Mouse (Mus musculus): ENCODE measurements at regions not wholly inside any gene's neighbourhood (a gene's known extent, or its start where the extent isn't known, plus 50 kb on each side); places are given as distances from the start of the nearest gene placed in this dataset.

DNA sequence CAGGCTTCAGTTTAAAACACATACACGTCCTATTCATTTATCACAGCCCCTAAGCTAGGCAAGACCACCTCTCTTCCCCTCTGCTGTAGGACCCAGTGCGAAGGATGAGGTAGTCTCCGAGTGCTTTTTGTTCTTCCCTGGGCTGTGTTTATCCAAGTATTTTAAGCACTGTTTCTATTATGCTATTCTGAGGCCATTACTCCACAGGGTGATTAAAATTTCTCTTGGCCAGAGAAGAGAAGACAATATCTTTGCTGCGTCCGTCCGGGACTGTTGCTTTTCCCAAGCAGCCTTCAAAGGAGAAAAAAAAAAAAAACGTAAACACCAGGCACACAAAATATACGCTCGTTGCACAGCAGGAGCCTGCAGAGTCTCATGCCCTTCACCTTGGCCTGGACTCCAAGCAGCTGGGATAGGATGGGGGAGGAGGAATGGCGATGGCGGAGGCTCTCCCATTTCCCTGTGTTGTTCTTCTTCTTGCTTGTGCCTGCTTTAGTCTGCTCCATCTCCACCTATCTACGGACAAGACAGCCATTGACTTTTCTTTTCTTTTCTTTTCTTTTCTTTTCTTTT is 83.1 kb upstream of the Tbx3 start:
- DNase-seq: no peak

DNA sequence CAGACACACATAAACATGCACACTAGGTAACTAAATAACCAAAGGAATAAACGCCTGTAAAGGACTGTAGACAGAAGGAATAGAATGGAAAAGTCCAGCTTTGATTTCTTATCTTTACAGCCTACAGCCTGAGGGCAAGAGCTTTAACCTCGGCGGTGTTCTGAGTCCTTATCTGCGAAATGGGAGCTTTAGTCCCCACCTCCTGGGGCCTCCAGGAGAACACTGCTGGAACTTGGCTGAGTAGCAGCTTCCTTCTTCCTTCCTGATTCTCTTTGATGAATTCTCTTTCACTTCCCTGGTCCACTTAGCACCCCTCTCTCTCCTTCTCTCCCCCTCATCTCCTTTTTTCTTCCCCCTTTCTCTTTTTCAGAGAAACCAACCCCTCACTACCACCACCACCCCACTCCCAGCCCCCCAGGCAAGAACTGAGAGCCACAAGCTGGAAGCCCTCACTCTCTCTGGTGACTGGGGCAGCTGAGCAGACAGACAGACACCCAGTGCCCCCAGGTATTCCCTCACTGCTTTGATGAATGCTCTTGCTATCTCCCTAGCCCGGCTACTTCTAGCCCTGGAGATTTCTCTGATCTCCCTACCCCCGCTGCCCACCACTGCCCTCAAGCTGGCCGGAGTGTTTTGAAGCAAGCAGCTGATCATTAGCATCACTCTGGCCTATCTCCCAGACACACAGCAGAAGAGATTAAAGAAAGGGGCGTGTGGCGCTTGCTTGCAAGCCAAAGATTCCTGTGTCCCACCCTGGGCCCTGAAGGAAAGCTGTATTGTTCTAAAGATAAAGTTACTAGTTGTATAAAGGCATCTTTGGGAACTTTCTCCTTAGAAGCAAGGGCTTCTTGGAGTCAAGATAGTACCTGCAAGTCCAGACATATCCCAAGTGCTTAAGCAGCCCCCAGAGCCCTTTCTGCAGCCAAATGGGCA is 81.9 kb upstream of the Tbx3 start:
- DNase-seq: no peak

DNA sequence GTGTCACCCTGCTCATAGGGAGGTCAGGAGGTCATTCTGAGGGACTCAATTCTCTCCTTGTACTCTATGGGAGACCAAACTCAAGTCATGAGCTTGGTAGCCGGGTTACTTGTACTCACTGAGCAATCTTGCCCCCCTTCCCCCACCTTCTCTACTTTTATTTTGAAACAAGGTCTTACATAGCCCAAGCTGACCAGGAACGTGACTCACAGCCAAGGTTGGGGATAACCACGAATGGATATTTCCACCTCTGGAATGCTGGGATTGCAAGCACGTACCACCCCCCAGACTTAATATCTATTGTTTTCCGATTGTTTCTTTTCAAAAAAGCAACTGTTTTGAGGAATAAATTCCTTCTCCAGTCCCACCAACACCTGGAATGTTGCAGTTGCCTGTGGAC is 79.2 kb upstream of the Tbx3 start:
- no peak for DNase-seq

DNA sequence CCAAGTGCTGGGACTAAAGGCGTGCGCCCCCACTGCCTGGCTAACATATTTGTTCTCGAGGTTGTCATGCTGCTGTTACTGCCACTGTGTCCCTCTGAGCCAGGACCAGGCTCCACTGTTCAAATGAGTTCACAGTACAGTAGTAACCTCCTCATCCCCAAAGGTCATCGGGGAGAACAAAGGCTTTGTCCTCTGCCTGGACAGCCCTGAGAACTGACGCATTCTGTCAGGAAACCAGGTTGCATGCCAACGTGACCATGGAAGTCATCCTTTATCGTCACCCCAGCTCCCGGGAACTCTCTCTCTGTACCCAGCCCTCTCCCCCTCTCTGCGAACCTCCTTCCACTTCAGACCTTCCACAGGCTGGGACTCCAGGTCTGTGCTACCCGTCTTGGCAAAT is 77.6 kb upstream of the Tbx3 start:
- no peak for DNase-seq

DNA sequence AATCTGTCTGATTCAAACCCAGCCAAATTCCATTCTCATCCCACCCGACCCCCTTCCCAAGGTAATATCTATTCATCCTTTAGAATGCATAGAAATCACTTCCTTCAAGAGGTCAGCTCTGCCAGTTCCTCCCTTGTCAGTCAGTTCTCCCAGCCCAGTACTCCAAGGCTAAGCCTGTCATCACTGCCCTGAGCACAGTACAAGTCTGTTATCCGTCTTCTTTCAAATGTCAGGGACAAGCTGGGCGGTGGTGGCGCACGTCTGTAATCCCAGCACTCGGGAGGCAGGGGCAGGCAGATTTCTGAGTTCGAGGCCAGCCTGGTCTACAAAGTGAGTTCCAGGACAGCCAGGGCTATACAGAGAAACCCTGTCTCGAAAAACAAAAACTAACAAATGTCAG is 75.9 kb upstream of the Tbx3 start:
- no peak for DNase-seq

DNA sequence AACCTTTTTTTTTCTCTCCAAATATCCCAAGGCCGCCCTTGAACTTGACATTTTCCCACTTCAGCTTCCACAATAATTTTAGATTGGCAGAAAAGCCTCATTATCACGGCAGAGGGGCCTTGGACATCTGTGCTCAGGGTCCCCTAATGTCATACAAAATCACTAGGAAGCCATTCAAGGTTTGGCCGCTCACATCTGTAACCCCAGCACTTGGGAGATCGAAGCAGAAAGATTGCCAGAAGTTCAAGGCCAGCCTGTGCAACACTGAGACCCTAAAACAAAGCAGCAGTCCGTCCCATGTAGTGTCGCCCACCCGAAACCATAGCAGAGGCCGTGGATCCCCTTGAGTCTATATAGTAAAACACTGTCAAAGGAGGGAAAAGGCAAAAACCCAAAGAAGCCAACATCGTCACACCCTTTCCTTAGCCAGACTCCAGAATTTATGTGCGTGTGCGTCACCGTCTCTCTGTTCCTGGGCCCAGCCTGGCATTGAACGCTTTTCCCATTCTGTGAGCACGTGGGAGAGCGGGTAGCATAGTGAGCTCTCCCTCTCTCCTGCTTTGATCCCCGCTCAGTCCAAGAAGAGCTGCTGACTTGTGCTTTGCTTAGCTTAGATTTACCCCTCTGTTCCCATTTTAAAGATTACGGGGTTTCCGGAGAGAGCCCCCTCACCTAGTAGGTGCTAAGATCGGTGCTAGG is 74.0 kb upstream of the Tbx3 start:
- no peak for DNase-seq

DNA sequence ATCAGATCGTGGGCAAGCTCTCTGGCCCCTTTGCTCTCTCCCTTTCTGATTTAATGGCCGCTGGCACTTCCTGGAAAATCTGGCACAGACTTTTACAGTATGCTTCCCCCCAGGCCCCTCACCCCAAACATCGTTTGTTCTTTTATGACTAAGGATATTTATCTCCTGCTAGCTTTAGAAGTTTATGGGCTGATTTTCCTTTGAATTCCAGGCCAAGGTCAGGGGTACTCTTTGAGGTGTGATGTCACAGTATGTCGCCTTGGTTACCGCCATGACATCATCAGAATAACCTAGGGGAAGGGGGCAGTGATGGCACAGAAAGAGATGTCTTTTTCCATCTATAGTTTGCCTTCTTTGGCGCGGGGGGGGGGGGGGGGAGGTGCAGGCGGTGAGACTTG is 73.5 kb upstream of the Tbx3 start:
- no peak for DNase-seq

DNA sequence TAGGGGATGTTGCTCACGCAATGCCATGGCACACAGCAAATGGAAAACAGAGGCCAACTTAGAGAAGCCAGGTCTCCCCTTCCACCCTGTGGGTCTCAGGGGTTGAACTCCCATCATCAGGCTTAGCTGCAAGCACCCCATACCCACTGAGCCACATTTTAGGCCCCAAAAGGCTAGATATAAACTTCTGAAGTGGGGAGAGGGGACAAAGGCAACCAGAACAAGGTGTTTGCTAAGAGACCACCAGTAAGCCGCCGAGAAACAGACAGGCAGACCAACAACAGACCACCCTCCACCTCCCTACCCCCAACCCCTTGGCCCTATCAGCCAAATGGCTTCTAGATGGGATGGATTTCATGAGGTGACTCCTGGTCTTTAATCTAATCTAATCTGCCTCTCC is 72.9 kb upstream of the Tbx3 start:
- DNase-seq: no peak

DNA sequence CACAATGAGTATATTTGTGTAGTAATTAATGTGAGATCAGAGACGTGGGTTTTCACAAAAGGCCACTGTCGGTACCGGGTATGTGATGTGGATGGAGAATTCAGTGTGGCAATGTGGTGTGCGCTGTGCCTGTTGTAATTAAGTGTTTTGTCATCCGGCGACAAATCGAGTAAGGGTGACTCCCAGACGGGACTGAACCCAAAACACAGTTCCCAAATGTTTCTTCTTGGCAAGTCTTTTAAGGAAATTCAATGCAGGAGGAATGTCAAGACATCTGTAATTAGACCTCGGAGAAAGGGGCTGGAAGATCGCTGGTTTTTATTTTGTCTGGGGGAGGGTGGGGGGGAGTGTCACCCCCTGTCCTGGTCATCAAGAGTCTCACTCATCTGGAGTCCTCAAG is 72.3 kb upstream of the Tbx3 start:
- no peak for DNase-seq

DNA sequence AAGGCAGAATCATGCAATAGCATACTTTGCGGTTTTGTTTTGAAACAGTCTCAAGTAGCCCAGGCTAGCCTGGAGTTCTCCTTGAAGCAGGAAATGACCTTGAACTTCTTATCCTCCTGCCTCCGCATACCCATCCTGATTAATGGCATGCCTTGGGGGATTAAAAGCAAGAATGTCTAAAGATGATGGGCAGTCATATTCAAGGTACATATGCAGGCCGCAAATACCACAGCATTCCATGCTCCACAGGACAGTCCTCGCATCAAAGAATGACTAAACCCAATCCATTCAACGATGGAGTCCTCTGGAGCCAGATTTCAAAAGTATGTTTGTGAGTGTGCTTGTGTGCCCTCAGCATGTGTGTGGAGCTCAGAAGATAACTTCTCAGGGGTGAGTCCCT is 69.1 kb upstream of the Tbx3 start:
- no peak for DNase-seq

DNA sequence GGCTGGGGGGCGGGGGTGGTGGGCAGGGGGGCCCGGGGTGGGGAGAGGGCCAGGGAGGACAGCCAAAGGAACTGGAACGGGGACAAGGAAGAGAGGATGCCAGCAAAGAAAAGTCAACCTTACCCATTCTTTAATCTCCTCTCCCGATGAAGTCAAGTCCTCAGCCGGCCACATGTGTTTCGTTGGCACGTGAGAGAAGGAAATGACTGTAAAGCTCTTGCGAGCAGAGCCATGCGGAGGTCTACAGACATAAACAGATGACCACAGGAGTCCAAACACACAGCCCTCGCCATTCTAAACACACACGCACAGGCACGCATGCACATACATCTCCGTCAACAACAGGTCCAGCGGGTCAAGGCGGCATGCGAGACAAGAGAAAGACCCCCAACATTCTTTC is 68.5 kb upstream of the Tbx3 start:
- no peak for DNase-seq

DNA sequence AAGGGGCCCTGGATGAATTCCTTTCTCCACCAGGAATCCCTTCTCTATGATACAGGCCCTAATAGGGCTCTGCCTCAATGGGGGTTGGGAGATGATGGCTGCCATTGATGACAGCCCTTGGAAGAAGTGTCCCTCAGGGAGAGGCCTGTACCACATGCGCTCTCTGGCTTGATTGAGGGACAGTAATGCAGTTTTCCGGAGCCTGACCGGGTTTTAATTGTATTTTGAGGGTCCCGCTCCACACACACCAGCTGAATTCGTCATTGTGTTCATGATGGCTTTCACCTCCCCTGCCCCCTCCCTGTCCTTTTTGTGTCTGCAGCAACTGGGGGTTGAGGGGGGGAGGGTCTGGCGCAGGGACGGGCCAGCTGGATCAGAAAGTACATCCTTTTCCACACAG is 65.0 kb upstream of the Tbx3 start:
- no peak for DNase-seq

DNA sequence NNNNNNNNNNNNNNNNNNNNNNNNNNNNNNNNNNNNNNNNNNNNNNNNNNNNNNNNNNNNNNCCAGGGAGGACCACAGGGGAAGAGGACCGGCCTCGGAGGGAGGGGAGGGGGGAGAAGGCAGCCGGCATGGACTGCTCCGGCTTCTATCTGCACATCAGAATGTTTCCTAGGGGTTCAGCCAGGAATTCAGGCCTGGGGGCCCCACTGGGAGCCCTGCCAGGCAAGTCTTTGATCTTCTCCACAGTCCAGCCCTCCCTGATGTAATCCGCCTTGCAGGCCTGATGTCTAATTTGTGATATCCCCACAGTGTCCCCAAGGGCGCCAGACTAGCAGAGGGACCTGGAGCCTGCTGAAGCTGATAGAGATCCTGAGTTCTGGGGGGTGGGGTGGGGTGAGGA is 57.1 kb upstream of the Tbx3 start:
- peak; percentile 19 to 32 for DNase-seq

DNA sequence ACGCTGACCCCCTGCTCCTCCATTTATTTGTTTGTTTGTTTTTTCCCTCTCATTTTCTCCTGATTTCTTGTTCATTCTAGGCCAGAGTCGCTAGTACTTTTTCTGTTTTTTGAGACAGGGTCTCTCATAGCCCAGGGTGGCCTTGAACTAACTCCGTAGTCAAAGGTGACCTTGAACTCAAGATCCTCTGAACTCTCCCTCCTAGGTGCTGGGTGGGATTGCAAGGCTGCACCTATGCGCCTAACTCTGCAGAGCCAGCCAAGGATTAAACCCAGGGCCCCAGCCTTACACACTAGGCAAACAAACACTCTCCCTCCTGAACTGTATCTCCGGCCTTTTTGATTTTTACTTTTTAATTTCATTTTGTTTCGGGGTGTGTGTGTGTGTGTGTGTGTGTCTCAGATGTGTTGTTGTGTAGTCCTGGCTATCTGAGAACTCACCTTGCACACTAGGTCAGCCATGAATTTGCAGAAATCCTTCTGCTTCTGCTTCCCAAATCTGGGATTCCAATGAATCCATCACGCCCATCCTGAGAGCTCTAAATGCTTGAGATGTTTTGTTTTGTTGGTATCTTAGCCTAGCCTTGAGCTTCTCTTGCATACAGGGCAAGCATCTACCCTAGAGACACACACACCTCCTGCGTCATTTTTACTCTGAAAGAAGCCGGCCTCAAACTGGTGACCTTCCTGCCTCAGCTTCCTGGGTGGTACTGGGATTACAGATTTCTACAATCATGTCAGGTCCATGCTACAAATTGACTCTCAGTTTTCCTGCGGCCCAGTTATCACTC is 56.3 kb upstream of the Tbx3 start:
- no peak for DNase-seq

DNA sequence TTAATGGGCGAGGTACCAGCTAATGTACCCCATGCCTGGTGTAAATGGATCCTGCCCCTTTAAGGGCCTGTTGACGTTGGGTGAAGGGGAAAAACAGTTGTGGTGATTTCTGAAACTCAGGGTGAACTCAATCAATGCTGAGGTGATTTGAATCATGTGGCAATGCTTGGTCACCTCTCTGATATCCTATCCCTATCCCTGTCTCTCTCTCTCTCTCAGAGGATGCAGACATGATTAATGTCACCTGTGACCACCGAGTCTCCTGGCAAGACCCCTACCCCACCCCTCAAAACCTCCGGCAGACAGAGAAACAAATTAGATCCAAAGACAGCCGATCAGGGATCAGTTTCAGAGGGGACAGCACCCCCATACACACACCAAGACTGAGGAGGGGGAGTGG is 54.8 kb upstream of the Tbx3 start:
- DNase-seq: no peak

DNA sequence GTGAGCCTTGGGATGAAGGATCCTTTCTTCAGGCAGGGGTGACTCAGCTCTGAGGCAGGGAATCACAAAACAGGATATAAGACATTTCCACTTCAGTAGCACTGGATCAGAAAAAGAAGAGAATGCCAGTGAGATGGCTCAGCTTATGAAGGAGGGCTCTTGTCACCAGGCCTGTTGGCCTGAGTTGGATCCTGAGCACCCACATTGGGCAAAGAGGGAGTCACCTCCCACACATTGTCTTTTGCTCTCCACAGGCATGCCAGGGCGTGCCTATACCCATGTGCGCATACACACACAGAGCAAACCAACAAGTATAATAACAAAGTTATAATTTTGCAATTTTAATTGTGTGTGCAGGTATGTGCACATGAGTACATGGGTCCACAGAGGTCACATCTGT is 52.6 kb upstream of the Tbx3 start:
- DNase-seq: no peak

DNA sequence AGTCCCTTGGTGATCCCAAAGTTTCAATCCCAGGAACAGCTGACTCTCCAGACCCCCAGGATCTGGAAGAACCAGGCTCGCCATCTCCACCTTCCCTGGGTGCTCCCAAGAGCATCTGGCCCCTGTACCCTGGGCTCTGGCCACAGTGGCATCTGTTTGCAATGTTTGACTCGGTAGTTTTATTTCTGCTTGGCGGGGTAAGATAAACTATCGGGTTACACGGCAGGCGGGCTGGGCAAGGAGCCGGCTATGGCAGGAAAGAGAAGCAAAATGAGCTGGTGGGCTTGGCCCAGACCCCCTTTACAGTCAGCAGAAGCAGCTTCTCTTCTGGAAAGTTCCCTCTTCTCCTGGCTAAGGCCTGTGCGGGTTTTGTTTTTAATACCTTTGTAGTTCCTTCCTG is 50.6 kb upstream of the Tbx3 start:
- peak; percentile 20 to 32 for DNase-seq

Data from cerebellum, postnatal 14 days (tissue).